Mouse (Mus musculus) liver, embryonic 12.5 days (tissue): ENCODE measurements around the gene Iqch. TPM values are rescaled to one million over a fixed set of nuclear protein-coding genes. Genes with fewer than 3 reads are reported as not detected.
"Not testable (repeated sequence)": the region's sequence is repeated elsewhere in the genome, so short reads cannot be mapped to it uniquely, and the experiment has no call there.

Experiments used
- ATAC-seq: fragments of 200-750 bp; cut with Nextera tagmentation; 2 replicates; pipeline ENCODE4 v1.8.0; 2017; ENCODE audit warnings: moderate number of reproducible peaks, mild to moderate bottlenecking, moderate library complexity
- H3K27ac ChIP-seq: fragments of 300-500 bp; sonication (generic); 2 replicates; pipeline ENCODE4 v1.5.1; 2016; ENCODE audit warnings: mild to moderate bottlenecking
- H3K27me3 ChIP-seq: fragments of 300-500 bp; sonication (generic); replicated peaks from 2 replicates; pipeline ENCODE4 v1.6.1; 2016; ENCODE audit warnings: mild to moderate bottlenecking, moderate library complexity
- H3K36me3 ChIP-seq: fragments of 300-500 bp; sonication (generic); 2 replicates; pipeline ENCODE4 v1.6.1; 2016; ENCODE audit warnings: mild to moderate bottlenecking, moderate library complexity
- H3K4me1 ChIP-seq: fragments of 300-500 bp; sonication (generic); 2 replicates; pipeline ENCODE4 v1.6.1; 2016
- H3K4me2 ChIP-seq: fragments of 300-500 bp; sonication (generic); 2 replicates; pipeline ENCODE4 v1.6.1; 2016; ENCODE audit warnings: mild to moderate bottlenecking, moderate library complexity
- H3K4me3 ChIP-seq: fragments of 300-500 bp; sonication (generic); 2 replicates; pipeline ENCODE4 v1.5.1; 2016; ENCODE audit warnings: mild to moderate bottlenecking, moderate library complexity
- H3K9ac ChIP-seq: fragments of 300-500 bp; sonication (generic); 2 replicates; pipeline ENCODE4 v1.6.1; 2016; ENCODE audit warnings: mild to moderate bottlenecking, moderate library complexity
- H3K9me3 ChIP-seq: fragments of 300-500 bp; sonication (generic); replicated peaks from 2 replicates; pipeline ENCODE4 v1.6.1; 2016; ENCODE audit warnings: mild to moderate bottlenecking, moderate library complexity
- WGBS: fragments of 180-500 bp; shearing (Covaris S2); methylation state at CpG from one replicate; pipeline ENCODE4 v1.1.7; 2016; ENCODE audit not compliant: insufficient replicate concordance; 5-methylcytosine and 5-hydroxymethylcytosine counted together
- polyA plus RNA-seq: library from polyadenylated mRNA; unstranded; fragments of >200 nt; fragmentation: Nextera tagmentation; extraction: Ambion mirVana; gene quantifications from 2 replicates; pipeline ENCODE4 v1.2.1, GENCODE M21; 2016

Gene Iqch
- polyA plus RNA-seq, 1 experiment from 2014 or later, result not detected

- no peak for ATAC-seq
- H3K4me2 ChIP-seq, result no peak overlapping the region
- no peak overlapping the region for H3K9ac ChIP-seq
- H3K9me3 ChIP-seq, result no peaks in the 10 kb centered on the region
- no peak overlapping the region for H3K27ac ChIP-seq
- H3K27me3 ChIP-seq, result peaks cover 14% of the 10 kb centered on the region; the same call in 1 of the 2 replicates
- H3K36me3 ChIP-seq, result no peaks in the 10 kb centered on the region
- no peak overlapping the region for H3K4me3 ChIP-seq
- peaks cover 10% of the 10 kb centered on the region for H3K4me1 ChIP-seq
- WGBS, result 53% methylated on average over 3 of the region's 3 CpGs
Measured at GRCm38 (mm10) chr9:63553628-63554027, 48.7 kb downstream of the Iqch start.

DNA sequence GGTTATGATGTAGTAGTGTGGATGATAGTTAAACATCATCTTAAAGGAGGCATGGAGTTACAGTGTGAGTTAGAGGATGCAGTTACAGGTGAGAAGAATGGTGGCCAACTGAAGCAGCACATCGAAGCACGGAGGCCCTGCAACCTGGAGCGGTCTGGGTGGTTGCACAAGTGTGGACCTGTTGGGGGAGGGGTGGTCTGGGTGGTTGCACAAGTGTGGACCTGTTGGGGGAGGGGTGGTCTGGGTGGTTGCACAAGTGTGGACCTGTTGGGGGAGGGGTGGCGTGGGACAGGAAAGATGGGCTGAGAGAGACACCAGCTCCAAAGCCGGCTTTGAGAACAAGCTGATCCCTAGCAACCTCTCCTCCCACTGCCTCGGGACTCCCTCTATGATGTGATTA lies 51.6 kb downstream of the Iqch start:
- H3K27me3 ChIP-seq, result peaks cover 14% of the 10 kb centered on the region; the same call in 1 of the 2 replicates
- H3K4me2 ChIP-seq, H3K4me1 ChIP-seq, H3K36me3 ChIP-seq, H3K9ac ChIP-seq, ATAC-seq, H3K9me3 ChIP-seq, H3K27ac ChIP-seq, H3K4me3 ChIP-seq: not testable (repeated sequence)
- WGBS, result 69% methylated on average over 6 of the region's 6 CpGs

- H3K27ac ChIP-seq, result no peak overlapping the region
- H3K4me1 ChIP-seq, result peaks cover 10% of the 10 kb centered on the region
- no peak overlapping the region for H3K4me2 ChIP-seq
- H3K9me3 ChIP-seq, result no peaks in the 10 kb centered on the region
- H3K9ac ChIP-seq, result no peak overlapping the region
- peaks cover 14% of the 10 kb centered on the region; the same call in 1 of the 2 replicates for H3K27me3 ChIP-seq
- H3K4me3 ChIP-seq, result no peak overlapping the region
- WGBS, result 75% methylated on average over 5 of the region's 5 CpGs
- ATAC-seq, result no peak
- no peaks in the 10 kb centered on the region for H3K36me3 ChIP-seq
Measured at GRCm38 (mm10) chr9:63548966-63549365, 53.3 kb downstream of the Iqch start.

- Histone ChIP-seq H3K27me3 (no peaks in the 10 kb centered on the region; the same call in 1 of the 2 replicates), H3K4me2 (no peak overlapping the region), H3K27ac (no peak overlapping the region), H3K4me3 (no peak overlapping the region), H3K36me3 (no peaks in the 10 kb centered on the region), H3K4me1 (no peaks in the 10 kb centered on the region), H3K9me3 (no peaks in the 10 kb centered on the region), H3K9ac (no peak overlapping the region)
- WGBS, result 62% methylated on average over 7 of the region's 7 CpGs
- no peak for ATAC-seq
Measured at GRCm38 (mm10) chr9:63541926-63542325, 60.4 kb downstream of the Iqch start.

DNA sequence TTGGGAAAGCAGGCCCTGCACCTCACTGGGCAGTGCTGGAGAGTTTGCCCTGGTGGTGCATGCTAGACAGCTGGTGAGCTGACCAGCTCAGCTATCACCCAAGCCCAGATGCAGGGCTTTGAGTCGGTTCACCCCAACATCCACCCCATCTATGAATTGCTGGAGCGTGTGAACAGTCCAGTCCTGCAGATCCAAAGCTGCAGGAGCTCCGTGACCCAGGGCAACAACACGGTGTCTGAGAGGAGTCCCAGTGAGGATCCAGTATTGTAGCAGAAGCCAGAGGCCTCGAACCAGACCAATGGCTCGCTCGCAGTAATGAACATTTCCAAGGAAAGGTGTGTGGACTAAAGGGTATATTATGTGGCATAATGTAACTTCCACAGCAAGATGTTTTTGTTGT lies 61.0 kb downstream of the Iqch start:
- no peak for ATAC-seq
- no peak overlapping the region for H3K27ac ChIP-seq
- H3K27me3 ChIP-seq, result no peaks in the 10 kb centered on the region; the same call in 1 of the 2 replicates
- H3K9me3 ChIP-seq, result no peaks in the 10 kb centered on the region
- H3K9ac ChIP-seq, result no peak overlapping the region
- H3K4me3 ChIP-seq, result no peak overlapping the region
- H3K36me3 ChIP-seq, result no peaks in the 10 kb centered on the region
- H3K4me2 ChIP-seq, result no peak overlapping the region
- no peaks in the 10 kb centered on the region for H3K4me1 ChIP-seq
- 70% methylated on average over 7 of the region's 7 CpGs for WGBS

- Histone ChIP-seq H3K4me2 (no peak overlapping the region), H3K27ac (no peak overlapping the region), H3K9me3 (no peaks in the 10 kb centered on the region), H3K36me3 (no peaks in the 10 kb centered on the region), H3K4me3 (no peak overlapping the region), H3K4me1 (no peaks in the 10 kb centered on the region), H3K27me3 (no peaks in the 10 kb centered on the region; the same call in 1 of the 2 replicates), H3K9ac (no peak overlapping the region)
- no peak for ATAC-seq
- WGBS, result 63% methylated on average over 4 of the region's 4 CpGs
Measured at GRCm38 (mm10) chr9:63537489-63537888, 64.8 kb downstream of the Iqch start.

- 78% methylated on average over 6 of the region's 6 CpGs for WGBS
- H3K9ac ChIP-seq, result no peak overlapping the region
- no peaks in the 10 kb centered on the region for H3K9me3 ChIP-seq
- H3K36me3 ChIP-seq, result no peaks in the 10 kb centered on the region
- no peak overlapping the region for H3K27ac ChIP-seq
- ATAC-seq, result no peak
- H3K27me3 ChIP-seq, result no peaks in the 10 kb centered on the region; the same call in 1 of the 2 replicates
- H3K4me1 ChIP-seq, result no peaks in the 10 kb centered on the region
- H3K4me2 ChIP-seq, result no peak overlapping the region
- H3K4me3 ChIP-seq, result no peak overlapping the region
Measured at GRCm38 (mm10) chr9:63535042-63535441, 67.3 kb downstream of the Iqch start.

DNA sequence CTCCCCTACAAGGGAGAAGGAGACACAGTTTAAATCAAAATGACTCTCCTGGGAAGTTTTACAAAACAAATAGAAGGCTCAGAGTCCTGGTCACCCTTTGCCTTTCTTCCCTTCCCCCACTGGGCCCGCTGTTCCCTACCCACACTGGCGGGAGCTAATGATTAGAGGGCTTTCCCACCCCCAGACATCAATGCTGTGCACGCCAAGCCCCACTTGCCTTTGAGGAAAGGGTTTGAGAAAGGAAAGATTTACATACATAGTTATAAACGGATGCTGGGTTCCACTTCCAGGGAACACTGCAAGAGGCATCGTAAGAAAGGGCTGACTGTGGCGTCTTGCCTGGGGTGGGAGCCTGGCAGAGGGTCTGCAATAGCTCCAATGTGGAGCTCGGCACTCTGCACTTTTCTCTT lies 67.9 kb downstream of the Iqch start:
- no peak overlapping the region for H3K9ac ChIP-seq
- ATAC-seq, result no peak
- H3K4me1 ChIP-seq, result no peaks in the 10 kb centered on the region
- H3K9me3 ChIP-seq, result no peaks in the 10 kb centered on the region
- WGBS, result 41% methylated on average over 7 of the region's 7 CpGs
- no peak overlapping the region for H3K27ac ChIP-seq
- no peaks in the 10 kb centered on the region; the same call in 1 of the 2 replicates for H3K27me3 ChIP-seq
- no peak overlapping the region for H3K4me3 ChIP-seq
- no peak overlapping the region for H3K4me2 ChIP-seq
- no peaks in the 10 kb centered on the region for H3K36me3 ChIP-seq

DNA sequence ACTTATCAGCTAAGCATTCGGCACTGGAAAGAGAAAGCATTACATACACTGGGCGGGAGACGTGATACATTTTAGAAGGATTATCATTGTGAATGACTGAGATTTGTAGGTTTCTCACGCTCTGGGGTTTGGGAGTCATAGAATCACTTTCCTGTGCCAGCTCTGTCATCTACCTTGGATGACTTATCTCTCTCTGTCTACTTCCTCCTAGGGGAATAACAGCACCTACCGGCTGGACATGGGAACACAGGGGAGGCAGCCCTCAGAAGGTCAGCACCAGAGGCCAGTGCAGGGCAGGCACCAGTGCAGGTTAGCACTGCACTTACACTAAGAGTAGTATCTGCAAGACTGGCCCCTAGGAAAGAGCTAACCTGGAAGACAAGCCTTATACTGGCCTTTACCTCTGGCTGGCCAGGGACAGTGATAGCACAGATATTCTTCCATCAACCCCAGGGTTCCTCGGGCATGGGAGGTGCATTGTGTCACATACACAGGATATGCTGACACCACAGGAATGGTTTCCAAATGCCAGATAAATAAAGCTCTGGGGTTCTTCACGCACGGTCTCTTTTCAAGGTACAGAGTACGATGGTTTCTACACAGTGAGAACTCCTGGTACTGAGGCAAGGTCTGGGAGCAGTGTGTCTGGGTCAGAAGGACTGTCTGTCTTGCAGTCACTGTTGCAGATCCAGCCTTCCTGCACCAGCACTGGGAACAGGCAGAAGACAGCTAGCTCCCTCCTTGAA lies 69.2 kb downstream of the Iqch start:
- WGBS, result 52% methylated on average over 9 of the region's 9 CpGs
- H3K4me2 ChIP-seq, result no peak overlapping the region
- no peaks in the 10 kb centered on the region for H3K36me3 ChIP-seq
- H3K27ac ChIP-seq, result no peak overlapping the region
- no peaks in the 10 kb centered on the region for H3K4me1 ChIP-seq
- ATAC-seq, result no peak
- no peak overlapping the region for H3K4me3 ChIP-seq
- no peaks in the 10 kb centered on the region for H3K9me3 ChIP-seq
- H3K27me3 ChIP-seq, result no peaks in the 10 kb centered on the region
- no peak overlapping the region for H3K9ac ChIP-seq

- Histone ChIP-seq H3K4me2 (no peak overlapping the region), H3K4me1 (no peaks in the 10 kb centered on the region), H3K9me3 (no peaks in the 10 kb centered on the region), H3K27ac (no peak overlapping the region), H3K9ac (no peak overlapping the region), H3K36me3 (no peaks in the 10 kb centered on the region), H3K27me3 (no peaks in the 10 kb centered on the region), H3K4me3 (no peak overlapping the region)
- no peak for ATAC-seq
- WGBS, result 78% methylated on average over 2 of the region's 2 CpGs
Measured at GRCm38 (mm10) chr9:63523937-63524253, 78.4 kb downstream of the Iqch start.

DNA sequence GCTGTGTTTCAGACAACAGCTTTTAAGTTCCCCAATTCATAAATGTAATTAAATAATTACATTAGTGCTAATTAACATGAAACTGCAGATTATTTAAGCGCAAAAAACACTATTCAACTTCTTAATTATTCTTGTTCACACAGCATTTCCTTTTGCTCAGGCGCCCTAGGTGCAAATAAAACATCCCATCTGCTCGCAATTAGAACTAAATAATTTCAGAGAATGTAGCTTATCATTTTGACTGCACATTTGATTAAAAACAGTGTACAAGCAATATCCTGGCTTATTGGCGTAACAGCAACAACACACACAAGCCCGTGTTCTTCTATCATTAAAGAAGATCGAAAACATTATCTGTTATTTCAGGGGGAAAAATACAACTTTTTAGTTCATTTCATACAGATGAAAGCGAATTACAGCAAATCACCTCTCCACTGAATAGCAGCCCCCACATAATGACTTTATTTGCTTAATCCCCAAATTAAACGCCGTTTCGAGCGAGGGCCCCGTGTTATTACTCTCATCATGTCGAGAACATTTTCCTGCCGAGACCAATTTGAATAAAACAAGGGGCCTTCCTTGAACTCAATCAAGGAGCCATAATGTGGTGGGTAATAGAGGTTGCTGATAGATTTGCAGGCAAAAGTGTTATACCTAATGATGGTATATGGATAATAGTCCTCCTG lies 78.9 kb downstream of the Iqch start:
- Histone ChIP-seq H3K9ac (no peak overlapping the region), H3K36me3 (no peaks in the 10 kb centered on the region), H3K9me3 (no peaks in the 10 kb centered on the region), H3K4me3 (no peak overlapping the region), H3K27me3 (no peaks in the 10 kb centered on the region), H3K4me2 (no peak overlapping the region), H3K27ac (no peak overlapping the region), H3K4me1 (no peaks in the 10 kb centered on the region)
- ATAC-seq, result no peak
- WGBS, result 82% methylated on average over 14 of the region's 14 CpGs

DNA sequence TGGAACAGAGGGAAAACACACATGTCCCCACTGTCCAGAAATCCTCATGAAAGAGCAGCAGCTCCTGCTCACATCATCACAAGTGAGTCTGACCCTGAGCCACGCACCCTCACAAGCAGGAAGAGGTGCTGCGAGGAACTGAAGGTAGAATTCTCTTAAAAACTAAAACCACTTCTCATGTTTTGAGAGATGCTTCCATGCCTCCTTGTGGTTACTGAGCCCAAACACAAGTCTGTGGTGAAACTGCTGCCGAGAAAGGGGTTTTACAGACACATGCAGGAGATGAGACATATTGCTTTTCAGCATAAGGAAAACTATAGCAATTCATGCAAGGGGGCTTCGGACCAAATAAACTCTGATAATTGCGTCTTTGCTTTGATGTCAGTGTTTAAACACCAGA lies 89.4 kb downstream of the Iqch start:
- Histone ChIP-seq H3K4me1 (0 out of 2 replicates have a peak, but pooled peaks cover 2% of the 10 kb centered on the region), H3K4me2 (no peak overlapping the region), H3K9me3 (no peaks in the 10 kb centered on the region), H3K4me3 (no peak overlapping the region), H3K27ac (no peak overlapping the region), H3K36me3 (no peaks in the 10 kb centered on the region), H3K27me3 (peaks cover 11% of the 10 kb centered on the region; the same call in 1 of the 2 replicates), H3K9ac (no peak overlapping the region)
- no peak for ATAC-seq
- 48% methylated on average over 5 of the region's 5 CpGs for WGBS
